Mouse (Mus musculus): ENCODE results near the gene Echs1. TPM values are rescaled to one million over a fixed set of nuclear protein-coding genes. Genes with fewer than 3 reads are reported as not detected.

Echs1 gene
- polyA plus RNA-seq, 1 experiment: 107 TPM

DNA sequence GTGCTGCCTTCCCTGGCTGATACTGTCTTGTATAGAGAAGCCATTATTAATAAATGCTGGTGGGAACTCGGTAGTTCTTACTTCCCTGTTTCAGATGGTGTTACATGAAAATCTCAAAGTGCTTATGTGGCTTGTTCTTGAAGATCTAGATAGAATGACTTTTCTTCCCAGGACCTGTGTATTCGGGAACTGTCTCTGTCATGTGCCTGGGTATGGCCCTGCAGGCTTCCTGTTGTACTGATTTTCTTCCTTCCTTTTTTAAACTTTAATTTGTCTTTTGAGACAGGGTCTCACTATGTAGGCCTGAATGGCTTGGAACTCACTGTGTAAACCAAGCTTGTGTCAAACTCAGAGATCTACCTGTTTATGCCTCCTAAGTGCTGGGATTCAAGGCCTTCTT lies 11.6 kb upstream of the Echs1 start:
- Histone ChIP-seq H3K9ac (ENCODE audit: low read depth, poor library complexity, severe bottlenecking) (no peak overlapping the region), H3K27me3 (ENCODE audit: control insufficient read depth, insufficient read depth, low read length, poor library complexity, severe bottlenecking) (no peaks in the 10 kb centered on the region), H3K9me3 (replicated peaks; ENCODE audit: control insufficient read depth, insufficient read depth, low read length, poor library complexity, severe bottlenecking) (no peaks in the 10 kb centered on the region), H3K36me3 (ENCODE audit: control insufficient read depth, insufficient read depth, low read length, poor library complexity, severe bottlenecking) (peaks cover 14% of the 10 kb centered on the region), H3K4me1 (ENCODE audit: control insufficient read depth, insufficient read depth, low read length) (peaks cover 5% of the 10 kb centered on the region), H3K4me3 (ENCODE audit: low read depth, low read length) (no peak overlapping the region), H3K27ac (ENCODE audit: insufficient read depth, low read length) (no peak overlapping the region)
- TF ChIP-seq EP300 (IDR thresholded peaks at IDR 0.05; ENCODE audit: insufficient read depth, low read depth, low read length) (no peak), CTCF (IDR thresholded peaks at IDR 0.05; ENCODE audit: low read depth, low read length) (no peak), POLR2A (IDR thresholded peaks at IDR 0.05; ENCODE audit: insufficient read depth, low read length) (no peak)

DNA sequence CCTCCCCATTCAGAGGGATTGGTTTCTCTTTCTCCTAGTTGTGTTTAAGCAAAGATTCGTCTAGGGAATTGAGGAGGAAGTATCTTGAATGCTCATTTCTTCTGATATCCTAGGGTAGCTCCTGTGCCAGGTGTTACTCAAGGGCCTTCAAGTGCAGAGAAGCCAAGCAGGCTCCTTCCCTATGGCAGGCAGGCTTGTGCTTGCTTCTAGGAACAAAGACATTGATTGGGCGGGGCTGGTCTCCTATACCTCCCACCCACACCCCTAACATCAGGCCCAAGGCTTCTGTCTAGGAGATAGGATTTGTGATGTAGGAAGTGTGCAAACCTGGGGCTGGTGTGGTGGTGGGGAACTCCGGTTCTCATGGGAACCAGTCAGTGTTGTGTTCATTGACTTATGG lies 10.7 kb upstream of the Echs1 start:
- H3K4me3 ChIP-seq (ENCODE audit: low read depth, low read length): 0 out of 2 replicates have a peak overlapping the region, but pooled peaks have one; percentile 1
- no peaks in the 10 kb centered on the region for H3K27me3 ChIP-seq (ENCODE audit: control insufficient read depth, insufficient read depth, low read length, poor library complexity, severe bottlenecking)
- H3K9me3 ChIP-seq (replicated peaks; ENCODE audit: control insufficient read depth, insufficient read depth, low read length, poor library complexity, severe bottlenecking): no peaks in the 10 kb centered on the region
- peaks cover 7% of the 10 kb centered on the region for H3K4me1 ChIP-seq (ENCODE audit: control insufficient read depth, insufficient read depth, low read length)
- H3K9ac ChIP-seq (ENCODE audit: low read depth, poor library complexity, severe bottlenecking): no peak overlapping the region
- H3K27ac ChIP-seq (ENCODE audit: insufficient read depth, low read length): no peak overlapping the region
- H3K36me3 ChIP-seq (ENCODE audit: control insufficient read depth, insufficient read depth, low read length, poor library complexity, severe bottlenecking): peaks cover 14% of the 10 kb centered on the region
- TF ChIP-seq POLR2A (IDR thresholded peaks at IDR 0.05; ENCODE audit: insufficient read depth, low read length) (no peak), CTCF (IDR thresholded peaks at IDR 0.05; ENCODE audit: low read depth, low read length) (no peak), EP300 (IDR thresholded peaks at IDR 0.05; ENCODE audit: insufficient read depth, low read depth, low read length) (no peak)

DNA sequence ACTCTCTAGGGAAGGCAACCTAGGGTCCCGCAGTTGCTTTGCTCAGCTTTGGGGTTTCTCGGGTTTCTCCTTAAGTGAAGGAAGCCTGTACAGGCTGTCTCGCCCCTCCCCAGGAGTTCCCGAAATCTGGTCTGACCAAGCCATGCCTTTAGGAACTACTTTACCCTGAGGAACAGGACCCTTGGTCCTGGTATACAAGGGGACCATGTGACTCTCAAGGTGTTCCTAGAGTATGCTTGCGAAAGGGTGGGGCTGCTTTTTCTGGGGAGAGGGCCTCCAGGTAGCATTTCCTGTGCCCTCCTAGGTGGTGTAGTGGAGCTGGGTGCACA lies 9.7 kb upstream of the Echs1 start:
- Histone ChIP-seq H3K36me3 (ENCODE audit: control insufficient read depth, insufficient read depth, low read length, poor library complexity, severe bottlenecking) (peaks cover 10% of the 10 kb centered on the region), H3K9me3 (replicated peaks; ENCODE audit: control insufficient read depth, insufficient read depth, low read length, poor library complexity, severe bottlenecking) (no peaks in the 10 kb centered on the region), H3K27ac (ENCODE audit: insufficient read depth, low read length) (peak overlapping the region; percentile 37), H3K9ac (ENCODE audit: low read depth, poor library complexity, severe bottlenecking) (peak overlapping the region; percentile 88), H3K27me3 (ENCODE audit: control insufficient read depth, insufficient read depth, low read length, poor library complexity, severe bottlenecking) (no peaks in the 10 kb centered on the region), H3K4me1 (ENCODE audit: control insufficient read depth, insufficient read depth, low read length) (peaks cover 7% of the 10 kb centered on the region), H3K4me3 (ENCODE audit: low read depth, low read length) (peak overlapping the region; percentile 90)
- no peak for TF ChIP-seq POLR2A (IDR thresholded peaks at IDR 0.05; ENCODE audit: insufficient read depth, low read length)
- TF ChIP-seq CTCF (IDR thresholded peaks at IDR 0.05; ENCODE audit: low read depth, low read length): no peak
- TF ChIP-seq EP300 (IDR thresholded peaks at IDR 0.05; ENCODE audit: insufficient read depth, low read depth, low read length): no peak

DNA sequence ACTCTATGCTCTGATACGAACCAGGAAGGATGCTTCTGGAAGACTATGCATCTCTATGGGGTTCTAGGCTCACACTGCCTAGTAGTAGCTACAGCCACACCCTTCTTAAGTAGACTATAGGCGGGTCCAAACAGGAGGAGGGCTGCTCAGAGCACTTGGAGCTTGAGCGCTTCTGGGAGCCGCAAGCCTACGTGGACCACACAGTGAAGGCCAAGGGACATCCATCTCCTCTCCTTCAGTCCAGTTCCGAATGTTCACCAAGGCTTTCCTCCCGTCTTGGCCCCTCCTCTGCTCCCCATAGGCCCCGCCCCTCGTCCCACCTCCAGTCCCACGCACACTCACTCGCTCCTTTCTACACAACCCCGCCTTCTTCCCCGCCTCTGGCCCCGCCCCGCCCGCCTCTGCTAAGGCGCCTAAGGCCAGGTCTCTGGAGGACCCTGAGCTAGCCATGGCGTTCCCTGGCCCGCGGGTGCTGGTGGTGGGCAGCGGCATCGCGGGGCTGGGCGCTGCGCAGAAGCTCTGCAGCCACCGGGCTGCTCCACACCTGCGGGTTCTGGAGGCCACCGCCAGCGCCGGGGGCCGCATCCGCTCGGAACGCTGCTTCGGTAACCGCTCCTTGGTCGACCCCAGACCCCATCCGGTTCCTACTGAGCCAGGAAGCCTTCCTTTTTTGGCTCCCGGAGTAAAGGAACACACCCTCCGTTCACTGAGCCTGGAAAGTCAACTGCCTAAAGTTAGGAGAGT lies 9.2 kb upstream of the Echs1 start:
- H3K36me3 ChIP-seq (ENCODE audit: control insufficient read depth, insufficient read depth, low read length, poor library complexity, severe bottlenecking): peaks cover 6% of the 10 kb centered on the region
- TF ChIP-seq POLR2A (IDR thresholded peaks at IDR 0.05; ENCODE audit: insufficient read depth, low read length) (peak; percentile 82), CTCF (IDR thresholded peaks at IDR 0.05; ENCODE audit: low read depth, low read length) (no peak), EP300 (IDR thresholded peaks at IDR 0.05; ENCODE audit: insufficient read depth, low read depth, low read length) (peak; percentile 36; the same call in 1 of the 2 replicates)
- H3K4me1 ChIP-seq (ENCODE audit: control insufficient read depth, insufficient read depth, low read length): peaks cover 7% of the 10 kb centered on the region
- peak overlapping the region; percentile 90 for H3K4me3 ChIP-seq (ENCODE audit: low read depth, low read length)
- H3K9me3 ChIP-seq (replicated peaks; ENCODE audit: control insufficient read depth, insufficient read depth, low read length, poor library complexity, severe bottlenecking): no peaks in the 10 kb centered on the region
- H3K9ac ChIP-seq (ENCODE audit: low read depth, poor library complexity, severe bottlenecking): peak overlapping the region; percentile 88
- peak overlapping the region; percentile 37 for H3K27ac ChIP-seq (ENCODE audit: insufficient read depth, low read length)
- H3K27me3 ChIP-seq (ENCODE audit: control insufficient read depth, insufficient read depth, low read length, poor library complexity, severe bottlenecking): no peaks in the 10 kb centered on the region

- no peak overlapping the region for H3K9ac ChIP-seq (ENCODE audit: low read depth, poor library complexity, severe bottlenecking)
- no peaks in the 10 kb centered on the region for H3K9me3 ChIP-seq (replicated peaks; ENCODE audit: control insufficient read depth, insufficient read depth, low read length, poor library complexity, severe bottlenecking)
- TF ChIP-seq POLR2A (IDR thresholded peaks at IDR 0.05; ENCODE audit: insufficient read depth, low read length) (no peak), CTCF (IDR thresholded peaks at IDR 0.05; ENCODE audit: low read depth, low read length) (no peak), EP300 (IDR thresholded peaks at IDR 0.05; ENCODE audit: insufficient read depth, low read depth, low read length) (no peak)
- peaks cover 7% of the 10 kb centered on the region for H3K4me1 ChIP-seq (ENCODE audit: control insufficient read depth, insufficient read depth, low read length)
- H3K27me3 ChIP-seq (ENCODE audit: control insufficient read depth, insufficient read depth, low read length, poor library complexity, severe bottlenecking): no peaks in the 10 kb centered on the region
- H3K27ac ChIP-seq (ENCODE audit: insufficient read depth, low read length): no peak overlapping the region
- H3K36me3 ChIP-seq (ENCODE audit: control insufficient read depth, insufficient read depth, low read length, poor library complexity, severe bottlenecking): peaks cover 3% of the 10 kb centered on the region; the same call in 1 of the 2 replicates
- no peak overlapping the region for H3K4me3 ChIP-seq (ENCODE audit: low read depth, low read length)
Observed at GRCm38 (mm10) chr7:140124382-140124781, 8.1 kb upstream of the Echs1 start.

DNA sequence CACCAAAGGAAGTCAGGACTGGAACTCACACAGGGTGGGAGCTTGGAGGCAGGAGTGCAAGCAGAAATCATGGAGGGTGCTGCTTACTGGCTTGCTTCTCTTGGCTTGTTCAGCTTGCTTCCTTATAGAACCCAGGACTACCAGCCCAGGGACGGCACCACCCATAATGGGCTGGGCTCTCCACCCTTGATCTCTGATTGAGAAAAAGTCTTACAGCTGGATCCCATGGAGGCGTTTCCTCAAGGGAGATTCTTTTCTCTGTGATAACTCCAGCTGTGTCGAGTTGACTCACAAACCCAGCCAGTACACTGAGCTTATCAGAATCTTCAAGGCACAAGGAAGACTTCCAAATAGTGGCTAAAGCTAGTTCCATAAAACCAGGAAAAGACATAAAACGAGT lies 6.5 kb upstream of the Echs1 start:
- Histone ChIP-seq H3K9me3 (replicated peaks; ENCODE audit: control insufficient read depth, insufficient read depth, low read length, poor library complexity, severe bottlenecking) (no peaks in the 10 kb centered on the region), H3K36me3 (ENCODE audit: control insufficient read depth, insufficient read depth, low read length, poor library complexity, severe bottlenecking) (no peaks in the 10 kb centered on the region), H3K4me3 (ENCODE audit: low read depth, low read length) (no peak overlapping the region), H3K27ac (ENCODE audit: insufficient read depth, low read length) (no peak overlapping the region), H3K4me1 (ENCODE audit: control insufficient read depth, insufficient read depth, low read length) (peaks cover 7% of the 10 kb centered on the region), H3K9ac (ENCODE audit: low read depth, poor library complexity, severe bottlenecking) (no peak overlapping the region), H3K27me3 (ENCODE audit: control insufficient read depth, insufficient read depth, low read length, poor library complexity, severe bottlenecking) (no peaks in the 10 kb centered on the region)
- TF ChIP-seq EP300 (IDR thresholded peaks at IDR 0.05; ENCODE audit: insufficient read depth, low read depth, low read length): no peak
- no peak for TF ChIP-seq CTCF (IDR thresholded peaks at IDR 0.05; ENCODE audit: low read depth, low read length)
- TF ChIP-seq POLR2A (IDR thresholded peaks at IDR 0.05; ENCODE audit: insufficient read depth, low read length): no peak

All from ES-Bruce4 (cell line).